Mouse (Mus musculus): ENCODE results near the gene Mpo. TPM values are rescaled to one million over a fixed set of nuclear protein-coding genes. Genes with fewer than 3 reads are reported as not detected.
A peak's percentile ranks its signal among the peaks of the same experiment; 100 is the strongest.

Gene Mpo
- polyA plus RNA-seq, 1 experiment from 2014 or later, result 0.31 TPM

GRCm38 (mm10) chr11:87751491-87751966, 41.9 kb upstream of the Mpo start:
- no peak overlapping the region for H3K9ac ChIP-seq (replicated peaks)
- no peaks in the 10 kb centered on the region for H3K27me3 ChIP-seq
- no peak overlapping the region for H3K4me2 ChIP-seq (replicated peaks)
- no peaks in the 10 kb centered on the region for H3K4me1 ChIP-seq (replicated peaks)
- ATAC-seq, result no peak
- no peak overlapping the region for H3K27ac ChIP-seq
- H3K36me3 ChIP-seq, result no peaks in the 10 kb centered on the region
- no peak overlapping the region for H3K4me3 ChIP-seq (replicated peaks)
- no peaks in the 10 kb centered on the region for H3K9me3 ChIP-seq
- WGBS, result 72% methylated on average over 4 of the region's 4 CpGs

GRCm38 (mm10) chr11:87752307-87752706, 41.1 kb upstream of the Mpo start:
- WGBS, result 89% methylated on average over 1 of the region's 1 CpGs
- Histone ChIP-seq H3K36me3 (no peaks in the 10 kb centered on the region), H3K9ac (replicated peaks) (no peak overlapping the region), H3K9me3 (no peaks in the 10 kb centered on the region), H3K4me3 (replicated peaks) (no peak overlapping the region), H3K4me2 (replicated peaks) (no peak overlapping the region), H3K27ac (no peak overlapping the region), H3K27me3 (no peaks in the 10 kb centered on the region), H3K4me1 (replicated peaks) (no peaks in the 10 kb centered on the region)
- no peak for ATAC-seq

- Histone ChIP-seq H3K36me3 (no peaks in the 10 kb centered on the region), H3K4me2 (replicated peaks) (no peak overlapping the region), H3K27ac (no peak overlapping the region), H3K27me3 (no peaks in the 10 kb centered on the region), H3K9ac (replicated peaks) (no peak overlapping the region), H3K4me3 (replicated peaks) (no peak overlapping the region), H3K4me1 (replicated peaks) (no peaks in the 10 kb centered on the region), H3K9me3 (no peaks in the 10 kb centered on the region)
- 85% methylated on average over 8 of the region's 8 CpGs for WGBS
- no peak for ATAC-seq
These were observed 40.1 kb upstream of the Mpo start for GRCm38 (mm10) chr11:87753255-87753654.

GRCm38 (mm10) chr11:87753891-87754501, 39.4 kb upstream of the Mpo start:
- no peak overlapping the region for H3K9ac ChIP-seq (replicated peaks)
- H3K4me2 ChIP-seq (replicated peaks), result no peak overlapping the region
- H3K36me3 ChIP-seq, result no peaks in the 10 kb centered on the region
- no peaks in the 10 kb centered on the region for H3K4me1 ChIP-seq (replicated peaks)
- no peaks in the 10 kb centered on the region for H3K27me3 ChIP-seq
- 89% methylated on average over 5 of the region's 5 CpGs for WGBS
- H3K27ac ChIP-seq, result no peak overlapping the region
- no peak for ATAC-seq
- no peaks in the 10 kb centered on the region for H3K9me3 ChIP-seq
- H3K4me3 ChIP-seq (replicated peaks), result no peak overlapping the region

- H3K4me1 ChIP-seq (replicated peaks), result peaks cover 3% of the 10 kb centered on the region
- 81% methylated on average over 5 of the region's 5 CpGs for WGBS
- no peak overlapping the region for H3K4me3 ChIP-seq (replicated peaks)
- no peak for ATAC-seq
- H3K27ac ChIP-seq, result no peak overlapping the region
- H3K27me3 ChIP-seq, result no peaks in the 10 kb centered on the region
- no peaks in the 10 kb centered on the region for H3K9me3 ChIP-seq
- no peak overlapping the region for H3K9ac ChIP-seq (replicated peaks)
- H3K36me3 ChIP-seq, result no peaks in the 10 kb centered on the region
- no peak overlapping the region for H3K4me2 ChIP-seq (replicated peaks)
These were observed 38.8 kb upstream of the Mpo start for GRCm38 (mm10) chr11:87754603-87755002.

- Histone ChIP-seq H3K9ac (replicated peaks) (no peak overlapping the region), H3K4me1 (replicated peaks) (peaks cover 8% of the 10 kb centered on the region), H3K27me3 (no peaks in the 10 kb centered on the region), H3K9me3 (no peaks in the 10 kb centered on the region), H3K4me3 (replicated peaks) (no peak overlapping the region), H3K27ac (no peak overlapping the region), H3K36me3 (no peaks in the 10 kb centered on the region), H3K4me2 (replicated peaks) (no peak overlapping the region)
- 75% methylated on average over 17 of the region's 17 CpGs for WGBS
- no peak for ATAC-seq
These were observed 37.9 kb upstream of the Mpo start for GRCm38 (mm10) chr11:87755360-87756017.

GRCm38 (mm10) chr11:87756251-87756820, 37.0 kb upstream of the Mpo start:
- Histone ChIP-seq H3K9ac (replicated peaks) (no peak overlapping the region), H3K4me1 (replicated peaks) (peaks cover 16% of the 10 kb centered on the region), H3K4me3 (replicated peaks) (no peak overlapping the region), H3K27me3 (peaks cover 5% of the 10 kb centered on the region), H3K4me2 (replicated peaks) (no peak overlapping the region), H3K27ac (no peak overlapping the region), H3K36me3 (no peaks in the 10 kb centered on the region), H3K9me3 (no peaks in the 10 kb centered on the region)
- no peak for ATAC-seq
- WGBS, result 91% methylated on average over 15 of the region's 15 CpGs

- Histone ChIP-seq H3K27me3 (peaks cover 14% of the 10 kb centered on the region), H3K4me2 (replicated peaks) (no peak overlapping the region), H3K27ac (no peak overlapping the region), H3K36me3 (no peaks in the 10 kb centered on the region), H3K4me3 (replicated peaks) (no peak overlapping the region), H3K9ac (replicated peaks) (no peak overlapping the region), H3K9me3 (no peaks in the 10 kb centered on the region), H3K4me1 (replicated peaks) (peaks cover 25% of the 10 kb centered on the region)
- no peak for ATAC-seq
- WGBS, result 91% methylated on average over 25 of the region's 25 CpGs
These were observed 36.1 kb upstream of the Mpo start for GRCm38 (mm10) chr11:87757001-87757954.

GRCm38 (mm10) chr11:87758161-87758911, 35.0 kb upstream of the Mpo start:
- H3K4me2 ChIP-seq (replicated peaks), result no peak overlapping the region
- H3K4me3 ChIP-seq (replicated peaks), result no peak overlapping the region
- WGBS, result 87% methylated on average over 7 of the region's 7 CpGs

GRCm38 (mm10) chr11:87758957-87759608, 34.3 kb upstream of the Mpo start:
- Histone ChIP-seq H3K4me1 (replicated peaks) (peaks cover 42% of the 10 kb centered on the region), H3K27me3 (peaks cover 23% of the 10 kb centered on the region), H3K9ac (replicated peaks) (no peak overlapping the region), H3K4me2 (replicated peaks) (no peak overlapping the region), H3K36me3 (no peaks in the 10 kb centered on the region), H3K4me3 (replicated peaks) (no peak overlapping the region), H3K9me3 (no peaks in the 10 kb centered on the region), H3K27ac (no peak overlapping the region)
- whole genome bisulfite sequencing, result 79% methylated on average over 4 of the region's 4 CpGs
- ATAC-seq, result no peak

More at GRCm38 (mm10) chr11:87758161-87758911, 35.0 kb upstream of the Mpo start:
- Histone ChIP-seq H3K36me3 (no peaks in the 10 kb centered on the region), H3K9ac (replicated peaks) (no peak overlapping the region), H3K27ac (no peak overlapping the region), H3K9me3 (no peaks in the 10 kb centered on the region), H3K27me3 (peaks cover 23% of the 10 kb centered on the region), H3K4me1 (replicated peaks) (peaks cover 36% of the 10 kb centered on the region)
- ATAC-seq, result no peak

- Histone ChIP-seq H3K27me3 (peaks cover 23% of the 10 kb centered on the region), H3K4me2 (replicated peaks) (peak overlapping the region; percentile 94), H3K9me3 (no peaks in the 10 kb centered on the region), H3K4me3 (replicated peaks) (peak overlapping the region; percentile 69), H3K36me3 (no peaks in the 10 kb centered on the region), H3K4me1 (replicated peaks) (peaks cover 46% of the 10 kb centered on the region), H3K27ac (peak overlapping the region; percentile 90), H3K9ac (replicated peaks) (0 out of 2 replicates have a peak overlapping the region, but pooled peaks have one; percentile 36)
- WGBS, result 3% methylated on average over 3 of the region's 3 CpGs
- no peak for ATAC-seq
These were observed 33.8 kb upstream of the Mpo start for GRCm38 (mm10) chr11:87759609-87760005.

Data from midbrain, embryonic 13.5 days (tissue).